Mouse (Mus musculus) lung, embryonic 16.5 days (tissue): ENCODE measurements around the gene Dpyd. TPM values are rescaled to one million over a fixed set of nuclear protein-coding genes. Genes with fewer than 3 reads are reported as not detected.

Experiments
- ATAC-seq: fragments of 200-750 bp; cut with Nextera tagmentation; 2 replicates; pipeline ENCODE4 v1.8.0; 2017; ENCODE audit warnings: low read depth, mild to moderate bottlenecking, moderate library complexity
- H3K27ac ChIP-seq: fragments of 300-500 bp; sonication (generic); 2 replicates; pipeline ENCODE4 v1.5.1; 2014; ENCODE audit warnings: mild to moderate bottlenecking, control low read depth, low read length
- H3K27me3 ChIP-seq: fragments of 300-500 bp; sonication (generic); 2 replicates; pipeline ENCODE4 v1.6.1; 2014; ENCODE audit warnings: low read depth, low read length, mixed read lengths; ENCODE audit not compliant: control insufficient read depth, insufficient read depth
- H3K36me3 ChIP-seq: fragments of 300-500 bp; sonication (generic); 2 replicates; pipeline ENCODE4 v1.6.1; 2014; ENCODE audit warnings: low read length; ENCODE audit not compliant: control insufficient read depth, insufficient read depth
- H3K4me1 ChIP-seq: fragments of 300-500 bp; sonication (generic); replicated peaks from 2 replicates; pipeline ENCODE4 v1.6.1; 2014; ENCODE audit warnings: low read length, mixed read lengths; ENCODE audit not compliant: control insufficient read depth, insufficient read depth
- H3K4me2 ChIP-seq: fragments of 300-500 bp; sonication (generic); 2 replicates; pipeline ENCODE4 v1.6.1; 2014; ENCODE audit warnings: low read depth, low read length, control low read depth
- H3K4me3 ChIP-seq: fragments of 300-500 bp; sonication (generic); 2 replicates; pipeline ENCODE4 v1.5.1; 2014; ENCODE audit warnings: mild to moderate bottlenecking, low read length, control low read depth
- H3K9ac ChIP-seq: fragments of 300-500 bp; sonication (generic); 2 replicates; pipeline ENCODE4 v1.6.1; 2014; ENCODE audit warnings: low read length, control low read depth
- H3K9me3 ChIP-seq: fragments of 300-500 bp; sonication (generic); 2 replicates; pipeline ENCODE4 v1.6.1; 2016; ENCODE audit warnings: low read length; ENCODE audit not compliant: control insufficient read depth
- WGBS: fragments of 180-500 bp; shearing (Covaris S2); extraction: QIAGEN DNeasy Blood & Tissue Kit; methylation state at CpG from one replicate; pipeline ENCODE4 v1.1.7; 2014; 5-methylcytosine and 5-hydroxymethylcytosine counted together
- polyA plus RNA-seq: library from polyadenylated mRNA; unstranded; fragments of >200 nt; fragmentation: Nextera tagmentation; extraction: Ambion mirVana; gene quantifications from 2 replicates; pipeline ENCODE4 v1.2.1, GENCODE M21; 2015

The Dpyd gene
- polyA plus RNA-seq, 1 experiment from 2014 or later: 10.7 TPM

DNA sequence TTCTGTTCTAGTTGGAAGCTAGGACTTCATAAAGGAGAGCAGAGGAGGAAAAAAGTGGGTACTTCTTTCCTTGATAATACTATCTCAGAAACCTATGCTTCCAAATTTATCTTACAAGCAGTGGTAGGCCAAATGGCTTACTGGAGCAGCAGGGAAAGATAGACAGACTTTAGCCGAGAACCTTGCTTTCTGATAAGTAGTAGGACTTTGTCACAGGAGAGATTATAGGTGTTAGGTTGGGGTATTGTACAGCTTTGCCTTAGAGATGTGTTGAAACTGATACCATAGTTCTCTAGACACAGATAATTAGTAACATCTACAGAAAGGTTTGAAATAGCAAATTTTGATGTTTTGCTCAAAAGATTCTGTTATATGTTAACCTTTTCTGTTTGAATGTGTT is 28.6 kb downstream of the Dpyd start:
- no peaks in the 10 kb centered on the region for H3K27me3 ChIP-seq
- H3K4me1 ChIP-seq: no peaks in the 10 kb centered on the region
- no peak overlapping the region for H3K9ac ChIP-seq
- no peaks in the 10 kb centered on the region for H3K9me3 ChIP-seq
- H3K4me3 ChIP-seq: no peak overlapping the region
- 75% methylated on average over 1 of the region's 1 CpGs for WGBS
- no peak for ATAC-seq
- H3K36me3 ChIP-seq: no peaks in the 10 kb centered on the region
- H3K27ac ChIP-seq: no peak overlapping the region
- no peak overlapping the region for H3K4me2 ChIP-seq

DNA sequence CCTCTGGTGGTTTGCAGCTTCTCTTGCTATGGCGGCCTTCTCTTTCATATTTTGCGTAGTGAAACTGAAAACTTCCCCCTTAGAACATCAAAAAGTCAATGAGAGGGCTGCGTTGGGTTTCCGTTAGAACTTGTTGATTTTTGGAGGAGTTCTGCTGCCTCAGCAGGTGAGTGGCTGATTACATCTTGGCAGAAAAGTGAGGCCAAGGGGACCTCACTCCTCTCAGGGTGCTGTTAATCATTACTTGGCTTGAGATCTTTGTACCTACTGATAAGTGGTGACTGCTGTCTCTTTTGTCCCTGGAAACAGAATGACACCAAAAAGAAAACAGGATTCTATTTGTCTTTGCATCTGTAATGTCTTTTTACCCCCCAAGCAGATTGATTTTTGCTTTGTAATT is 32.9 kb downstream of the Dpyd start:
- 53% methylated on average over 4 of the region's 4 CpGs for WGBS
- Histone ChIP-seq H3K4me1 (no peaks in the 10 kb centered on the region), H3K4me2 (no peak overlapping the region), H3K27ac (no peak overlapping the region), H3K4me3 (no peak overlapping the region), H3K9me3 (no peaks in the 10 kb centered on the region), H3K27me3 (no peaks in the 10 kb centered on the region), H3K36me3 (no peaks in the 10 kb centered on the region), H3K9ac (no peak overlapping the region)
- ATAC-seq: no peak

DNA sequence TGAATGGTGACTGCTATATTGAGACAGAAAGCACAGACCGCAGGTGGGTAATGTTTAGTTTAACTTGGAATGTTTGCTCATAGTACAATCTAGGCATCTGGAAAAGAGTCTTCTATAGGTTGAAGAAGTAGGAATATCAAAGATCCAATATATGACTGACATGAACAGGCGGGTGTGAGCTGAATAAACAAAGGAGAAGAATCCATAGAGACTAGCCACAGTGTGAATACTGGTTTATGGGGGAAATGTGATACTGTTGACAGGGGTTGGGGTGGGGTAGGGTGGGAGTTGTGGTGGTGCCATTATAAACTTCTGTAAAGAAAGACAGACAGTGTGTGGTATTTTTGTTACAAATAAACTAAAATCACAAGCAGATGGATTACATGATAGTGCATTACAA is 33.8 kb downstream of the Dpyd start:
- no peaks in the 10 kb centered on the region for H3K36me3 ChIP-seq
- H3K4me3 ChIP-seq: no peak overlapping the region
- WGBS: 51% methylated on average over 2 of the region's 2 CpGs
- H3K4me1 ChIP-seq: no peaks in the 10 kb centered on the region
- no peak overlapping the region for H3K4me2 ChIP-seq
- no peak for ATAC-seq
- H3K27ac ChIP-seq: no peak overlapping the region
- H3K9ac ChIP-seq: no peak overlapping the region
- no peaks in the 10 kb centered on the region for H3K9me3 ChIP-seq
- no peaks in the 10 kb centered on the region for H3K27me3 ChIP-seq

GRCm38 (mm10) chr3:118601689-118602640 is 40.0 kb downstream of the Dpyd start:
- Histone ChIP-seq H3K36me3 (no peaks in the 10 kb centered on the region), H3K9ac (no peak overlapping the region), H3K4me2 (no peak overlapping the region), H3K27me3 (no peaks in the 10 kb centered on the region), H3K4me1 (no peaks in the 10 kb centered on the region), H3K9me3 (no peaks in the 10 kb centered on the region), H3K4me3 (no peak overlapping the region), H3K27ac (no peak overlapping the region)
- 79% methylated on average over 7 of the region's 7 CpGs for WGBS
- ATAC-seq: no peak

GRCm38 (mm10) chr3:118608708-118609107 is 46.8 kb downstream of the Dpyd start:
- Histone ChIP-seq H3K36me3 (no peaks in the 10 kb centered on the region), H3K4me2 (no peak overlapping the region), H3K27ac (no peak overlapping the region), H3K9me3 (no peaks in the 10 kb centered on the region), H3K27me3 (no peaks in the 10 kb centered on the region), H3K9ac (no peak overlapping the region), H3K4me1 (no peaks in the 10 kb centered on the region), H3K4me3 (no peak overlapping the region)
- 76% methylated on average over 4 of the region's 4 CpGs for WGBS
- no peak for ATAC-seq

- no peak overlapping the region for H3K4me2 ChIP-seq
- no peak overlapping the region for H3K4me3 ChIP-seq
- 68% methylated on average over 9 of the region's 9 CpGs for WGBS
- H3K9me3 ChIP-seq: no peaks in the 10 kb centered on the region
- ATAC-seq: no peak
- no peak overlapping the region for H3K27ac ChIP-seq
- H3K9ac ChIP-seq: no peak overlapping the region
- H3K27me3 ChIP-seq: no peaks in the 10 kb centered on the region
- H3K36me3 ChIP-seq: no peaks in the 10 kb centered on the region
- H3K4me1 ChIP-seq: no peaks in the 10 kb centered on the region
Observed at GRCm38 (mm10) chr3:118626455-118627375, 64.8 kb downstream of the Dpyd start.

DNA sequence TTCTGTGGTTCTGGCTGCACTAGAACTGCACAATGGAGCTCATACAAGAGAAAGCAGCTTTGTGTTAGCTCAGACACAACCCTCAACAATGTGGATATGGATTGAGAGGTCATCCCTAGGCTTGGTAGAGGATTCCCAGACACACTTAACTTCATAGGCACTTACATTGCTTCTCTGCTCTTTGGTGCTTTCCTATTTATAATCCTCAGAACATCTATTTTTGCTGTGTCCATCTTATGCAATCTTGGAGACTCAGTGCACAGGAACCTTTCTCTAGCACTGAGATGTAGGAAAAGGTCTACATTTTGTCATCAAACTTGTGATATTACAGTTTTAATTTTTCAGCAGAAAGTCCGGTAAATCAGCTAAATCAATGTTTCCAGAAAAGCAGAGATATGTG is 67.8 kb downstream of the Dpyd start:
- Histone ChIP-seq H3K4me3 (no peak overlapping the region), H3K4me2 (no peak overlapping the region), H3K9me3 (no peaks in the 10 kb centered on the region), H3K27ac (no peak overlapping the region), H3K36me3 (no peaks in the 10 kb centered on the region), H3K4me1 (no peaks in the 10 kb centered on the region), H3K27me3 (no peaks in the 10 kb centered on the region), H3K9ac (no peak overlapping the region)
- 84% methylated on average over 1 of the region's 1 CpGs for WGBS
- ATAC-seq: no peak

GRCm38 (mm10) chr3:118646024-118646570 is 84.2 kb downstream of the Dpyd start:
- Histone ChIP-seq H3K4me3 (no peak overlapping the region), H3K4me2 (no peak overlapping the region), H3K27ac (no peak overlapping the region), H3K4me1 (no peaks in the 10 kb centered on the region), H3K9ac (no peak overlapping the region), H3K27me3 (no peaks in the 10 kb centered on the region), H3K9me3 (no peaks in the 10 kb centered on the region), H3K36me3 (no peaks in the 10 kb centered on the region)
- ATAC-seq: no peak
- WGBS: 86% methylated on average over 10 of the region's 10 CpGs
